Mouse (Mus musculus) CD4-positive naive resting alpha-beta T cell, adult 76 days (primary cell): ENCODE measurements around the gene Gtpbp8. TPM values are rescaled to one million over a fixed set of nuclear protein-coding genes. Genes with fewer than 3 reads are reported as not detected.

Experiments
- total RNA-seq: library from RNA; stranded (reverse); gene quantifications from one replicate; pipeline ENCODE4 v1.2.4, GENCODE M21; 2023

Gtpbp8 gene
- 10.5 TPM for total RNA-seq

GRCm38 (mm10) chr16:44745866-44746562, at the start of gene Gtpbp8:
Gene Gtpbp8 (minus strand): TSS chr16:44746363.

GRCm38 (mm10) chr16:44765555-44766319, 19.6 kb upstream of the Gtpbp8 start, which contains the start of gene Cd200r1:
Gene Cd200r1 (plus strand): TSS chr16:44765736.

GRCm38 (mm10) chr16:44724083-44724787, 21.9 kb downstream of the Gtpbp8 start, which contains the start of gene Nepro:
Gene Nepro (plus strand): TSS chr16:44724301.

Other genes starting within 250 kb of the Gtpbp8 start
- not detected for gene Boc, start 187.5 kb downstream of the Gtpbp8 start, total RNA-seq
- gene Nepro, start 22.1 kb downstream of the Gtpbp8 start, total RNA-seq, result 16.6 TPM
- gene Cd200r1, start 19.4 kb upstream of the Gtpbp8 start, total RNA-seq, result 5.1 TPM
- gene Cd200r4, start 65.4 kb upstream of the Gtpbp8 start, total RNA-seq, result 0.94 TPM
- not detected for gene Cd200r2, start 120.7 kb upstream of the Gtpbp8 start, total RNA-seq
- gene Cd200r3, start 197.3 kb upstream of the Gtpbp8 start, total RNA-seq, result 2.2 TPM